31 mouse cellular contexts compared by ENCODE assay signal in the genomic region with DNA sequence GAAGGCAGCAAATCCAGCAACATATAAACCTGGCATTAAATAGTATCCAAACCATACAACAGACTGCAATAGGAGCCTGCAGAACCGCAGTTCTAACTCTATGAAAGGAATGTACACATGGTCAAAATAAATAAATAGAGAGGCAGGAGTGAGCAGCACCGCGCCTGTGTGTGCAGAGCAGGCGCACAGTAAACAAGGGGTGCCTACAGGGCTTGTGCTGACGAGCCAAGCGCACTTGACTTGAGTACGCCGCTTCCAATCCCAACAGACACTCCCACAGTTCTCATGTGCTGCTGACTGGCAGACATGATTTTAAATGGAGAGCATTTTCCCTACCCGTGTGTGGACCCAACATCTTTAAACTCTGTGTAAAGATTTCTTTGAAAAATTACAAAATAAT. TPM values are rescaled to one million over a fixed set of nuclear protein-coding genes. Genes with fewer than 3 reads are reported as not detected.
DNase-seq lines count a peak whose midpoint lies in the region; ATAC-seq and TF ChIP-seq lines count a peak whose summit lies in the region.
"Had no signal": no experiment of that assay in that cellular context is flagged by ENCODE, and none has a peak within 500 bp of the region (broad histone marks: within the 10 kb centered on the region; RNA-seq: fewer than 3 reads in every experiment).

No protein-coding gene starts in this region.

- H3K27ac ChIP-seq in layer of hippocampus, adult 2 months, result peak overlapping the region; percentile 40; the same call in 1 of the 2 replicates
- H3K27ac ChIP-seq in lung, postnatal 0 days (ENCODE audit: low read length), result no peak overlapping the region
- H3K27ac ChIP-seq: embryonic facial prominence, embryonic 15.5 days; forebrain, embryonic 13.5 days; hindbrain, embryonic 13.5 days; kidney, postnatal 0 days; limb, embryonic 10.5 days; limb, embryonic 15.5 days; liver, embryonic 15.5 days; midbrain, embryonic 13.5 days; stomach, embryonic 15.5 days had no signal

- TF ChIP-seq CTCF in layer of hippocampus, adult 2 months (conservative IDR thresholded peaks at IDR 0.05), result no peak
- TF ChIP-seq CTCF in lung, postnatal 0 days (IDR thresholded peaks at IDR 0.05), result no peak

- no peaks in the 10 kb centered on the region for H3K9me3 ChIP-seq in lung, postnatal 0 days (ENCODE audit: low read length)
- H3K9me3 ChIP-seq: embryonic facial prominence, embryonic 15.5 days; forebrain, embryonic 13.5 days; G1E; hindbrain, embryonic 13.5 days; limb, embryonic 10.5 days; limb, embryonic 15.5 days; liver, embryonic 15.5 days; midbrain, embryonic 13.5 days; stomach, embryonic 15.5 days had no signal

- H3K4me1 ChIP-seq in lung, postnatal 0 days (ENCODE audit: insufficient read depth, low read depth, low read length), result no peaks in the 10 kb centered on the region
- H3K4me1 ChIP-seq: embryonic facial prominence, embryonic 15.5 days; forebrain, embryonic 13.5 days; hindbrain, embryonic 13.5 days; limb, embryonic 10.5 days; limb, embryonic 15.5 days; midbrain, embryonic 13.5 days; stomach, embryonic 15.5 days had no signal

- 0 out of 2 replicates have a peak, but pooled peaks cover 4% of the 10 kb centered on the region for H3K36me3 ChIP-seq in lung, postnatal 0 days (ENCODE audit: insufficient read depth, low read length)

- peak; percentile 97 for ATAC-seq in lung, postnatal 0 days
- ATAC-seq: forebrain, embryonic 13.5 days; intestine, embryonic 16.5 days; midbrain, embryonic 13.5 days; Patski had no signal

- H3K9ac ChIP-seq in lung, postnatal 0 days (replicated peaks; ENCODE audit: low read depth), result no peak overlapping the region
- H3K9ac ChIP-seq: embryonic facial prominence, embryonic 15.5 days; forebrain, embryonic 13.5 days; hindbrain, embryonic 13.5 days; limb, embryonic 15.5 days; liver, embryonic 15.5 days; midbrain, embryonic 13.5 days; stomach, embryonic 15.5 days had no signal

- TF ChIP-seq EP300 in lung, postnatal 0 days (IDR thresholded peaks at IDR 0.05), result no peak

- no peak overlapping the region for H3K4me2 ChIP-seq in lung, postnatal 0 days (replicated peaks; ENCODE audit: low read depth, low read length)
- H3K4me2 ChIP-seq: embryonic facial prominence, embryonic 15.5 days; forebrain, embryonic 13.5 days; heart, embryonic 11.5 days; hindbrain, embryonic 13.5 days; limb, embryonic 15.5 days; liver, embryonic 15.5 days; midbrain, embryonic 13.5 days; stomach, embryonic 15.5 days had no signal

- DNase-seq in layer of hippocampus, adult 2 months (ENCODE audit: low spot score in 2 of 2), result no peak
- DNase-seq in layer of hippocampus, adult 9-11 months, result no peak
- DNase-seq in lung, adult 18-20 months, result peak; percentile 62 to 74
- DNase-seq in lung, postnatal 0 days (ENCODE audit: low spot score), result peak; percentile 79
- DNase-seq in lung, postnatal 4 days, result peak; percentile 19 to 70
- DNase-seq in adrenal gland, adult 2 months, result no peak
- no peak for DNase-seq in ovary, postnatal 14 days (ENCODE audit: low spot score)
- DNase-seq: adrenal gland, postnatal 25 days; cerebellum, adult 18-20 months; cerebellum, postnatal 10 days; gastrocnemius, postnatal 14 days; heart, adult 11 months; heart, postnatal 4 days; kidney, adult 8-10 months; kidney, postnatal 4 days; retina, postnatal 1 day; right cerebral cortex, postnatal 25 days; thymus, postnatal 25 days had no signal

- WGBS in lung, postnatal 0 days, result 36% methylated on average over 9 of the region's 9 CpGs

- no peaks in the 10 kb centered on the region for H3K27me3 ChIP-seq in lung, postnatal 0 days (replicated peaks; ENCODE audit: insufficient read depth, low read length)
- H3K27me3 ChIP-seq: embryonic facial prominence, embryonic 15.5 days; forebrain, embryonic 13.5 days; hindbrain, embryonic 13.5 days; limb, embryonic 15.5 days; liver, embryonic 15.5 days; midbrain, embryonic 13.5 days; Patski; stomach, embryonic 15.5 days had no signal

- H3K4me3 ChIP-seq in layer of hippocampus, adult 2 months, result no peak overlapping the region
- H3K4me3 ChIP-seq in lung, postnatal 0 days (ENCODE audit: low read depth, low read length), result no peak overlapping the region
- H3K4me3 ChIP-seq: embryonic facial prominence, embryonic 15.5 days; forebrain, embryonic 13.5 days; hindbrain, embryonic 13.5 days; limb, embryonic 10.5 days; limb, embryonic 15.5 days; liver, embryonic 15.5 days; midbrain, embryonic 13.5 days; stomach, embryonic 15.5 days had no signal

RNA-seq across cellular contexts. Expression of a gene that starts 44.0 kb away (rescaled TPM):
- 100 to 1,000 TPM; 194 to 196 TPM for total RNA-seq in layer of hippocampus, adult 2 months (2021)
- 9.4 and 12.2 TPM in 2 replicates for polyA plus RNA-seq in lung, postnatal 0 days (2015; fragmentation: Nextera tagmentation; extraction: Ambion mirVana)
- 10 to 100 TPM; 38.1 to 46.0 TPM for total RNA-seq in adrenal gland, adult 2 months (2021)
- 1.4 and 1.7 TPM in 2 replicates for polyA plus RNA-seq in adrenal gland, adult 2 months (2012; rRNA removed)

Comparison
In these comparisons a context has a peak if more than half of its experiments do, and no peak if none do; other contexts are left out.
1. DNase-seq: peak in lung, adult 18-20 months (2 of 2), lung, postnatal 0 days (single experiment) and lung, postnatal 4 days (2 of 2); none in layer of hippocampus, adult 2 months (0 of 2), layer of hippocampus, adult 9-11 months (single experiment), adrenal gland, adult 2 months (single experiment) and ovary, postnatal 14 days (single experiment).
2. RNA of a gene that starts 44.0 kb away (total RNA-seq): 194 to 196 TPM in layer of hippocampus, adult 2 months; 38.1 to 46.0 TPM in adrenal gland, adult 2 months; every median in the first group is over 4 times any median in the second.